Mouse (Mus musculus) liver, embryonic 11.5 days (tissue): ENCODE results near the gene Coro1c. TPM values are rescaled to one million over a fixed set of nuclear protein-coding genes. Genes with fewer than 3 reads are reported as not detected.

Source experiments
- ATAC-seq: fragments of 200-750 bp; cut with Nextera tagmentation; replicated peaks from 2 replicates; pipeline ENCODE4 v1.8.0; 2017; ENCODE audit warnings: moderate number of reproducible peaks, mild to moderate bottlenecking, moderate TSS enrichment, moderate library complexity; ENCODE audit not compliant: low FRiP score
- DNase-seq: peaks from one replicate; pipeline ENCODE4 v3.0.0-alpha.2; 2017; ENCODE audit warnings: low spot score
- H3K27ac ChIP-seq: fragments of 300-500 bp; sonication (generic); 2 replicates; pipeline ENCODE4 v1.5.1; 2014; ENCODE audit warnings: mild to moderate bottlenecking, low read depth, low read length, control low read depth
- H3K27me3 ChIP-seq: fragments of 300-500 bp; sonication (generic); replicated peaks from 2 replicates; pipeline ENCODE4 v1.6.1; 2014; ENCODE audit warnings: low read length, mixed read lengths; ENCODE audit not compliant: control insufficient read depth, insufficient read depth
- H3K36me3 ChIP-seq: fragments of 300-500 bp; sonication (generic); 2 replicates; pipeline ENCODE4 v1.6.1; 2014; ENCODE audit warnings: mild to moderate bottlenecking, low read length, moderate library complexity, mixed read lengths; ENCODE audit not compliant: control insufficient read depth, insufficient read depth
- H3K4me1 ChIP-seq: fragments of 300-500 bp; sonication (generic); replicated peaks from 2 replicates; pipeline ENCODE4 v1.6.1; 2014; ENCODE audit warnings: low read length, mixed read lengths; ENCODE audit not compliant: control insufficient read depth, insufficient read depth
- H3K4me2 ChIP-seq: fragments of 300-500 bp; sonication (generic); 2 replicates; pipeline ENCODE4 v1.6.1; 2014; ENCODE audit warnings: mild to moderate bottlenecking, control low read depth, moderate library complexity
- H3K4me3 ChIP-seq: fragments of 300-500 bp; sonication (generic); 2 replicates; pipeline ENCODE4 v1.5.1; 2014; ENCODE audit warnings: low read depth, low read length, control low read depth
- H3K9ac ChIP-seq: fragments of 300-500 bp; sonication (generic); 2 replicates; pipeline ENCODE4 v1.6.1; 2014; ENCODE audit warnings: low read depth, low read length, control low read depth
- H3K9me3 ChIP-seq: fragments of 300-500 bp; sonication (generic); 2 replicates; pipeline ENCODE4 v1.6.1; 2016; ENCODE audit warnings: low read length, inconsistent platforms, mixed read lengths; ENCODE audit not compliant: control insufficient read depth
- WGBS: fragments of 180-500 bp; shearing (Covaris S2); extraction: QIAGEN DNeasy Blood & Tissue Kit; methylation state at CpG from one replicate; pipeline ENCODE4 v1.1.7; 2014; 5-methylcytosine and 5-hydroxymethylcytosine counted together
- polyA plus RNA-seq: library from polyadenylated mRNA; unstranded; fragments of >200 nt; fragmentation: Nextera tagmentation; extraction: Ambion mirVana; gene quantifications from 2 replicates; pipeline ENCODE4 v1.2.1, GENCODE M21; 2014

Gene Coro1c
- polyA plus RNA-seq, 1 experiment from 2014 or later: 122 TPM

DNA sequence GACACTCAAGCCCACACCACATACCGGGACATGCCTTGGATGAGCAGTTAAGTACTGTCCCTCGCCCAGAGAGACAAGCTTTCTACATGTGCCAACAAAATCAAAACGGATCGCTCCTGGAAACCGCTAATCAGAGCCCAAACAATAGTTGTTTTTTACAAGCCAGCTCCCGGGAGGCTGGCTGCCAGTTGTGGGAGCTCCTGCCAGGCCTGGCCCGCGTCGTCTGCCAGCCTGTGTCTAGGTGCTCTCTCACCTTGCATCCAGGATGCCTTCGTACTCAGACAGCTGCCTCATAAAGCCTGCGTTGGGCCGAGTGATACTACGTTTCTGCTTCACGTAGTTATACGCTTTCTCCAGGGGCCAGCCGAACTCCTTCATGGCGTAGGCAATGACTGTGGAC, 41.6 kb upstream of the Coro1c start:
- Histone ChIP-seq H3K4me3 (no peak overlapping the region), H3K4me1 (peaks cover 36% of the 10 kb centered on the region), H3K36me3 (peaks cover 45% of the 10 kb centered on the region), H3K27ac (no peak overlapping the region; the same call in 1 of the 2 replicates), H3K9me3 (0 out of 2 replicates have a peak, but pooled peaks cover 2% of the 10 kb centered on the region), H3K27me3 (no peaks in the 10 kb centered on the region), H3K4me2 (no peak overlapping the region), H3K9ac (no peak overlapping the region)
- no peak for ATAC-seq
- 94% methylated on average over 17 of the region's 17 CpGs for WGBS
- DNase-seq: no peak

DNA sequence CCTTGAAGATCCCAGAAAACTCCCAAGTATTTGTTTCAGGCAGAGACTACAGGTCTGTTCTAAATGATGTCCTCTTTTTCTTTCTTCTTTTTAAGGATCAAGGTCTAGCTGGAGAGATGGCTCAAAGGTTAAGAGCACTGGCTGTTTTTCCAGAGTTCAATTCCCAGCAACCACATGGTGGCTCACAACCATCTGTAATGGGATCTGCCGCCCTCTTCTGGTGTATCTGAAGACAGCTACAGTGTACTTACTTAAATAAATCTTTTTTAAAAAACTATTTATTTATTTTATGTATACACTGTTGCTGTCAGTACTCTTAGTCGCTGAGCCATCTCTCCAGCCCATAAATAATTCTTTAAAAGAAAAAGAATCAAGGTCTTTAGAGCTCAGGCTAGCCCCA, 38.7 kb upstream of the Coro1c start:
- Histone ChIP-seq H3K4me2 (no peak overlapping the region), H3K27me3 (no peaks in the 10 kb centered on the region), H3K4me1 (peaks cover 26% of the 10 kb centered on the region), H3K4me3 (no peak overlapping the region), H3K9ac (no peak overlapping the region), H3K27ac (no peak overlapping the region), H3K9me3 (0 out of 2 replicates have a peak, but pooled peaks cover 2% of the 10 kb centered on the region), H3K36me3 (peaks cover 55% of the 10 kb centered on the region)
- no peak for ATAC-seq
- WGBS: 63% methylated on average over 2 of the region's 2 CpGs
- DNase-seq: no peak

DNA sequence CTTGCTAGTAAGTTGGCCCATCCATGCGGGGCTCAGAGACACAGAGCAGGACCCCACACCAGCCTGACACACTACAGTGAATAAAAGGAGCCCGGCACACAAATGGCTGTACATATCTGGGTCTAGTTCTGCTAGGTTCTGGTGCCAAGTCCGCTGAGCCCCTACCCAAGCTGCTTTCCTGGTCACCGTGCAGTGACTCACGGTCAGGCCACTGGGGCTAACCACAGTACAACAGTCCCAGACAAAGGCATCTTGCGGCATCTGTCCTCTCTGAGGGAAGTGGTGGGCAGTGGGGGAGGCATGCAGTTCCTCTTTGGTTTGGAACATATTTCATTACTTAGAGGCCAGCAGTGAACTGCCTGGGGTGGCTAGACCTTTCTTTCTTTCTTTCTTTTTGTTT, 36.6 kb upstream of the Coro1c start:
- DNase-seq: no peak
- 0 out of 2 replicates have a peak, but pooled peaks have one; percentile 35 for ATAC-seq
- peaks cover 67% of the 10 kb centered on the region for H3K36me3 ChIP-seq
- H3K9ac ChIP-seq: no peak overlapping the region
- peaks cover 6% of the 10 kb centered on the region for H3K4me1 ChIP-seq
- no peaks in the 10 kb centered on the region for H3K27me3 ChIP-seq
- no peak overlapping the region for H3K4me3 ChIP-seq
- 68% methylated on average over 6 of the region's 6 CpGs for WGBS
- H3K4me2 ChIP-seq: 0 out of 2 replicates have a peak overlapping the region, but pooled peaks have one; percentile 18
- no peak overlapping the region for H3K27ac ChIP-seq
- 0 out of 2 replicates have a peak, but pooled peaks cover 2% of the 10 kb centered on the region for H3K9me3 ChIP-seq

DNA sequence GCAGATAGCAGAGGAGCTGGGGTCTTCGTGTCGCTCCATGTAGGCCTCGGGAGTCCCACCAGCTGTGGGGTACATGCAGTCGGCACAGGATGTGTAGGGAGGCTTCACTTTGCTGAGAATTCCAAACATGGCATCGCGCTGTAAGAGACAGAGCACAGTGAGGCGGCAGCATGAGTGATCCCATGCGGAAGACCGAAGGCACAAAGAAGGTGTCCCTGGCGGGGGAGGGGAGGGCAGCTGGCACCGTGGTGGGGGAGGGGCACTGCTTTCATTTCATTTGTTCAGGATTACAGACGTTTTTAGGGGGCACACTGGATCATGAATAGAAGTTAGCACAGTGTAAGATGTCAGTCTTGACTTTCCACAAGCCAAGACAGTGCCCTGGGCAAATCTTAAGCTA, 34.8 kb upstream of the Coro1c start:
- Histone ChIP-seq H3K36me3 (peaks cover 57% of the 10 kb centered on the region), H3K4me1 (peaks cover 6% of the 10 kb centered on the region), H3K27ac (no peak overlapping the region), H3K27me3 (no peaks in the 10 kb centered on the region), H3K9ac (no peak overlapping the region), H3K4me3 (no peak overlapping the region), H3K9me3 (0 out of 2 replicates have a peak, but pooled peaks cover 2% of the 10 kb centered on the region), H3K4me2 (no peak overlapping the region)
- WGBS: 78% methylated on average over 12 of the region's 12 CpGs
- DNase-seq (no peak), ATAC-seq (no peak)

DNA sequence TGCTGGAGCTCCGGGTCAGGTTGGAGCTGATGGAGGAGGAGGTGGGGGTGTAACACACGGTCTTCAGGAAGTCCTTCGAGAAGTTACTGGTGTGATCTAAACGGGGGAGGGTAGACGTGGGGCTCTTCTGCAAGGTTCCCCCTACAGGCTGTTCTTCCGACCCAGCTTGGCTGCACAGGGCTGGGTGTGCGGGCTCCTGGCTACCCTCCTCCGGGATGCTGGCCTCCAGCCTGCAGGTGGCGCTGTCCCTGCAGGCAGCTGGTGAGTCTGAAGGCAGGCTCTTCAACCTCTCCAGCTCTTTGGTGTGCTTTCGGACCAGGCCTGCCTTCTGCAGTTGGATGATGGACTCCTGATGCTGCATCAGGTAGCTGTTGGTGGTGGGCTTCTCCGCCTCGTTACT, 34.0 kb upstream of the Coro1c start:
- DNase-seq: no peak
- H3K36me3 ChIP-seq: peaks cover 51% of the 10 kb centered on the region

DNA sequence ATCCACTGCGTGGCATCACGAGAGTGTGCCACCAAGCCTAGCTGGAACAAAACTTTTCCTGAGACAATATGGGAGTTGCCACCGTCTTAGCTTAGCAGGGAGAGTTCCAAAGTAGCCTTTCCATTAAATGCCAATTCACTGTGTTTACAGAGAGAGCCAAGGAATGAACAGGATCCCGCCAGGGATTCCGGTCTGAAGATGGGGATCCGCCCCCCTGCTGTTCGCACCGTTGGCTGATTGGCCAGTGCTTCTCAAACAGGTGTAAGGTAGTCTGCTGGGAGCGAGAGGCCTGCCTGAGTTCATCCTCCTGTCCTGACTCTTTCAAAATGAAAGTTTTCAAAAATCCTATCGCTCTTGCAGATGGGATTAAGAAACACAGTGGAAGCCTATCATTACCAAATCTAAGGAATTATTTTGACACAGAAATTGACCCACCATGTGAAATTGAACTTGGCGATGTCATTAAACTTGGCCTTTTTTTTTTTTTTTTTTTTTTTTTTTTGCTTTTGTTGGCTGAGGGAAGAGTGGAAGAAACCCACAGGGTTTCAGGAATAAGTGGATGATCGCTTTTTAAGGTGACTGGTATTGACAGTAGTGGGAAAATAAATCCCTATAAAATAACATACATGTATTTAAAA, 30.8 kb upstream of the Coro1c start:
- DNase-seq (no peak), ATAC-seq (no peak)
- H3K9me3 ChIP-seq: no peaks in the 10 kb centered on the region
- H3K4me2 ChIP-seq: no peak overlapping the region
- no peaks in the 10 kb centered on the region for H3K27me3 ChIP-seq
- no peak overlapping the region for H3K9ac ChIP-seq
- 65% methylated on average over 12 of the region's 12 CpGs for WGBS
- no peak overlapping the region for H3K4me3 ChIP-seq
- H3K36me3 ChIP-seq: peaks cover 33% of the 10 kb centered on the region
- peaks cover 16% of the 10 kb centered on the region for H3K4me1 ChIP-seq
- H3K27ac ChIP-seq: no peak overlapping the region

More for the DNA sequence above, 34.0 kb upstream of the Coro1c start:
- H3K4me1 ChIP-seq: peaks cover 12% of the 10 kb centered on the region
- H3K4me2 ChIP-seq: no peak overlapping the region
- no peak for ATAC-seq
- no peak overlapping the region for H3K9ac ChIP-seq
- no peak overlapping the region for H3K27ac ChIP-seq
- WGBS: 74% methylated on average over 12 of the region's 12 CpGs
- no peaks in the 10 kb centered on the region for H3K27me3 ChIP-seq
- no peak overlapping the region for H3K4me3 ChIP-seq
- H3K9me3 ChIP-seq: 0 out of 2 replicates have a peak, but pooled peaks cover 2% of the 10 kb centered on the region

DNA sequence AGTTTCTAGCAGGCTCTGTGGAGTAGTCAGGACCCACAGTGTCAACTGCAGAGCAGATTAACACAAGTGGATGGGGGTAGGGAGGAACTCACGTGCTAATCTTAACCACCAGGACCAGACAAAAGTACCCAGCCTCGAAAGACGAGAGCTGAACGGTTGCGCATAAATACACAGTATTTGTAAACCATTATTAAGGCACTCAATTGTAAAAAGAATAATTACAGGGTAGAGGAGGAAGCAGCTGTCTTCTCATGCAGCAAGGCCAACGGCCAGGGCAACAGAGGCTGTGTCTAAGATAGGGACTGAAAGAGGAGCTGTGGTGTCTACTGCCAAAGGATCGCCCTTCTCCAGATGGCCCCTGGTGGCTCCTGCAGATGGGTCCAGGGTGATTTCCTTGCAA, 29.1 kb upstream of the Coro1c start:
- no peak overlapping the region for H3K9ac ChIP-seq
- peak overlapping the region; percentile 16; the same call in 1 of the 2 replicates for H3K27ac ChIP-seq
- no peak; the same call in 1 of the 2 replicates for ATAC-seq

DNA sequence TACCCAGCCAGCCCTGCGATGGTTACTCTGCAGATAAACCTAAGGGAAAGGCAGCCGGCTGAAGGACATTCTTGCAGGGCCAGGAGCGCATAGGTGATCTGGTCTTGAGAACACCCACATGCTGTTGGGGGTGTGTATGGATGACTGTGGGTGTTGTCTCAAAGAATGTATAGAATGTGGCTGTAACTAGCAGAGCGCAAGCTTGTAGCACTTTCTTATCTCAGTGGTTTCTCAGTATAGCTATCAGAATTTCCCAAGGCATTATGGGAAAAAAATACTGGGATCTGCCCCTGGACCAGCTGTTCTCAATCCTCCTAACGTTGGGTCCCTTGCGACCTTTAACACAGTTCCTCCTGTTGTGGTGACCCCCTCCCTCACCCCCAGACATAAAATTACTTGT, 25.3 kb upstream of the Coro1c start:
- H3K27ac ChIP-seq: no peak overlapping the region
- H3K9ac ChIP-seq: no peak overlapping the region
- DNase-seq (no peak), ATAC-seq (no peak)
- H3K9me3 ChIP-seq: no peaks in the 10 kb centered on the region
- H3K36me3 ChIP-seq: no peaks in the 10 kb centered on the region
- H3K4me1 ChIP-seq: peaks cover 33% of the 10 kb centered on the region
- H3K27me3 ChIP-seq: no peaks in the 10 kb centered on the region
- H3K4me2 ChIP-seq: no peak overlapping the region
- WGBS: 45% methylated on average over 6 of the region's 6 CpGs
- H3K4me3 ChIP-seq: no peak overlapping the region

More for the DNA sequence above, 29.1 kb upstream of the Coro1c start:
- DNase-seq: no peak
- Histone ChIP-seq H3K4me2 (no peak overlapping the region), H3K27me3 (no peaks in the 10 kb centered on the region), H3K9me3 (no peaks in the 10 kb centered on the region), H3K4me3 (no peak overlapping the region), H3K4me1 (peaks cover 26% of the 10 kb centered on the region), H3K36me3 (peaks cover 23% of the 10 kb centered on the region)
- whole genome bisulfite sequencing: 48% methylated on average over 7 of the region's 7 CpGs

DNA sequence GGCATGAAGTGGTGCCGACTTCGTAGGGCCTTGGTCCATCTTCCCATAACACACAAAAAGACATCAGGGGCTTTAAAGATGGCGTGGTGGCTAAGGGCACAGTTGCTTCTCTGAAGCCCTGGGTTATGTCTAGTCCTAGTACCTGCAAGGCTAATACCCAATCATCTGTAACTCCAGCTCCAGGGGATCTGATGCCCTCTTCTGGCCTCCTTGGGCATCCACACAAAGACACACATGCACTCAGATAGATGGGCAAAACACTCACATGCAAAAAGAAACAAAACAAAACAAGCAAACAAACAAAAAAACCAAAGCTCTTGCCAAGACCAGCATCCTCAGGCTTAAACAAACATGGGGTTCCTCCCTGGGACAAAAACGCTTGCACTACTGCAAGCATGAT, 24.9 kb upstream of the Coro1c start:
- H3K36me3 ChIP-seq: no peaks in the 10 kb centered on the region
- no peak overlapping the region for H3K4me3 ChIP-seq
- DNase-seq: no peak
- H3K27ac ChIP-seq: no peak overlapping the region
- no peaks in the 10 kb centered on the region for H3K27me3 ChIP-seq
- peaks cover 33% of the 10 kb centered on the region for H3K4me1 ChIP-seq
- ATAC-seq: no peak
- 71% methylated on average over 4 of the region's 4 CpGs for WGBS
- no peaks in the 10 kb centered on the region for H3K9me3 ChIP-seq
- H3K4me2 ChIP-seq: no peak overlapping the region
- H3K9ac ChIP-seq: no peak overlapping the region
